Mouse (Mus musculus) natural killer cell, adult 2 months (primary cell): ENCODE results near the gene Hmgcs1.
"Not testable (repeated sequence)": the region's sequence is repeated elsewhere in the genome, so short reads cannot be mapped to it uniquely, and the experiment has no call there.

Experiments used
- DNase-seq, 2 experiments: peaks; one replicate each; pipeline ENCODE4 v3.0.0; 2022; ENCODE audit warnings: low spot score in 2 of 2

The Hmgcs1 gene

GRCm38 (mm10) chr13:119704280-119704679, 14.1 kb downstream of the Hmgcs1 start:
- DNase-seq, result no peak

- not testable (repeated sequence) for DNase-seq
These were observed 16.2 kb downstream of the Hmgcs1 start for GRCm38 (mm10) chr13:119706278-119706880.

GRCm38 (mm10) chr13:119706953-119707352, 16.8 kb downstream of the Hmgcs1 start:
- DNase-seq, result no peak

- DNase-seq, result no peak
These were observed 17.7 kb downstream of the Hmgcs1 start for GRCm38 (mm10) chr13:119707906-119708305.

- DNase-seq, result no peak
These were observed 18.8 kb downstream of the Hmgcs1 start for GRCm38 (mm10) chr13:119708941-119709340.

- no peak for DNase-seq
These were observed 19.4 kb downstream of the Hmgcs1 start for GRCm38 (mm10) chr13:119709388-119710267.

- no peak for DNase-seq
These were observed 20.1 kb downstream of the Hmgcs1 start for GRCm38 (mm10) chr13:119710268-119710610.

GRCm38 (mm10) chr13:119712463-119712862, 22.3 kb downstream of the Hmgcs1 start:
- DNase-seq, result no peak

GRCm38 (mm10) chr13:119713107-119713787, 23.1 kb downstream of the Hmgcs1 start:
- no peak for DNase-seq

GRCm38 (mm10) chr13:119713821-119714220, 23.6 kb downstream of the Hmgcs1 start:
- DNase-seq, result no peak

GRCm38 (mm10) chr13:119716105-119716504, 25.9 kb downstream of the Hmgcs1 start:
- no peak for DNase-seq

- DNase-seq, result no peak
These were observed 32.3 kb downstream of the Hmgcs1 start for GRCm38 (mm10) chr13:119722447-119722846.

- no peak for DNase-seq
These were observed 33.2 kb downstream of the Hmgcs1 start for GRCm38 (mm10) chr13:119723368-119723767.

GRCm38 (mm10) chr13:119724541-119724940, 34.4 kb downstream of the Hmgcs1 start:
- no peak for DNase-seq

- no peak for DNase-seq
These were observed 37.6 kb downstream of the Hmgcs1 start for GRCm38 (mm10) chr13:119727608-119728387.

GRCm38 (mm10) chr13:119729406-119729805, 39.2 kb downstream of the Hmgcs1 start:
- DNase-seq, result no peak

- no peak for DNase-seq
These were observed 41.3 kb downstream of the Hmgcs1 start for GRCm38 (mm10) chr13:119731448-119731847.

GRCm38 (mm10) chr13:119741390-119742237, 51.4 kb downstream of the Hmgcs1 start:
- no peak for DNase-seq

GRCm38 (mm10) chr13:119742711-119743415, 52.7 kb downstream of the Hmgcs1 start:
- no peak for DNase-seq

GRCm38 (mm10) chr13:119743470-119743869, 53.3 kb downstream of the Hmgcs1 start:
- DNase-seq, result no peak
